Mouse (Mus musculus): ENCODE measurements at regions not wholly inside any gene's neighbourhood (a gene's known extent, or its start where the extent isn't known, plus 50 kb on each side); places are given as distances from the start of the nearest gene placed in this dataset.
"Not testable (repeated sequence)": the region's sequence is repeated elsewhere in the genome, so short reads cannot be mapped to it uniquely, and the experiment has no call there.

DNA sequence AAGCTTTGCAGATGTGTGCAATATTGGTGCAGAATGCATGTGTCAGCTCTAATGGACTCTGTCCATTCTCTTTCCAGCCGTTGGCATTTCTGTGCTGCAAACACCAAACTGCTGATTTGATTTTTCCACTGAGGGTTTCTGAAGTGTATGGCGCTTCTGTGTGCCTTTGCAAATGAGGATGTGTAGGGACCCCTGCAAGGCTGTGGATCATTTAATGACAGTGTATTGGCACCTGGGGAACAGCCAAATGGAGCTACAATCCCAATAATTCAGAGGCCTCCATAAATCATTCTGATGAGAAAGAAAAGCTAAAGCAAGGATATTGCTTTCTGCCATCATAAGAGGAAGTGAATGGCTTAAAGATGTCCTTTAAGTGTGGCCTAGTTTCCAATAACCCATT, 305.9 kb upstream of the Pkdcc start:
- Histone ChIP-seq H3K4me1 (ENCODE audit: control insufficient read depth, insufficient read depth, low read length) (no peaks in the 10 kb centered on the region), H3K36me3 (ENCODE audit: control insufficient read depth, insufficient read depth, low read length) (no peaks in the 10 kb centered on the region), H3K4me3 (ENCODE audit: insufficient read depth, low read depth, low read length) (no peak overlapping the region), H3K27me3 (replicated peaks; ENCODE audit: control insufficient read depth, insufficient read depth, low read length) (no peaks in the 10 kb centered on the region), H3K27ac (ENCODE audit: insufficient read depth, low read depth, low read length) (no peak overlapping the region)
- 64% methylated on average over 2 of the region's 2 CpGs for WGBS
- no peak for TF ChIP-seq CTCF (conservative IDR thresholded peaks at IDR 0.05; ENCODE audit: insufficient read depth, insufficient read length, low read depth, low read length)
- TF ChIP-seq POLR2A (IDR thresholded peaks at IDR 0.05; ENCODE audit: low read depth, low read length) = no peak
- DNase-seq = no peak

GRCm38 (mm10) chr17:82922986-82923385, 292.1 kb upstream of the Pkdcc start:
- not testable (repeated sequence) for H3K4me1 ChIP-seq (ENCODE audit: control insufficient read depth, insufficient read depth, low read length); H3K36me3 ChIP-seq (ENCODE audit: control insufficient read depth, insufficient read depth, low read length); DNase-seq; H3K27me3 ChIP-seq (replicated peaks; ENCODE audit: control insufficient read depth, insufficient read depth, low read length); H3K27ac ChIP-seq (ENCODE audit: insufficient read depth, low read depth, low read length); H3K4me3 ChIP-seq (ENCODE audit: insufficient read depth, low read depth, low read length)
- 31% methylated on average over 4 of the region's 4 CpGs for WGBS

DNA sequence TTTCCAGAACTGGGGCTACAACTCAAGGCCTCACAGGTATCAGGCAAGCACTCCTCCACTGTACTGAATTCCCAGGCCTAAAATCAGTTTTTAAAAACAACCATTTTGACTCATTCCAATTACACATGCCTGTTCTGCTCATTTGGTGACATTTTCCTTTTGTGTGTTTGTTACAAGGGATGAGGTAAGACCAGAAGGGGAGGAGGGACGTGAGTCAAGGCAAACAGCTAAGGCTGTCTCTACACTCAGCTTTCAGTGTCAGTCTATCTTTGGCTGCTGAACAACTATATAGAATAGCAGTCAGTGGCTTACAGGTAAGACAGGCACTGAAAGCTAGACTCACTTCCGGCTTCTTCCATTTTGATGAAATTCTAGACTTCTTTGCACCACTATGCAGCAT, 289.3 kb upstream of the Pkdcc start:
- DNase-seq = no peak
- no peaks in the 10 kb centered on the region for H3K36me3 ChIP-seq (ENCODE audit: control insufficient read depth, insufficient read depth, low read length)
- 89% methylated on average over 2 of the region's 2 CpGs for WGBS
- H3K27me3 ChIP-seq (replicated peaks; ENCODE audit: control insufficient read depth, insufficient read depth, low read length) = no peaks in the 10 kb centered on the region
- H3K4me3 ChIP-seq (ENCODE audit: insufficient read depth, low read depth, low read length) = no peak overlapping the region
- H3K27ac ChIP-seq (ENCODE audit: insufficient read depth, low read depth, low read length) = no peak overlapping the region
- no peaks in the 10 kb centered on the region for H3K4me1 ChIP-seq (ENCODE audit: control insufficient read depth, insufficient read depth, low read length)
- TF ChIP-seq CTCF (conservative IDR thresholded peaks at IDR 0.05; ENCODE audit: insufficient read depth, insufficient read length, low read depth, low read length) = no peak
- no peak for TF ChIP-seq POLR2A (IDR thresholded peaks at IDR 0.05; ENCODE audit: low read depth, low read length)

- TF ChIP-seq POLR2A (IDR thresholded peaks at IDR 0.05; ENCODE audit: low read depth, low read length) (no peak), CTCF (conservative IDR thresholded peaks at IDR 0.05; ENCODE audit: insufficient read depth, insufficient read length, low read depth, low read length) (no peak)
- DNase-seq = no peak
- H3K36me3 ChIP-seq (ENCODE audit: control insufficient read depth, insufficient read depth, low read length) = no peaks in the 10 kb centered on the region
- 72% methylated on average over 3 of the region's 3 CpGs for WGBS
- no peak overlapping the region for H3K27ac ChIP-seq (ENCODE audit: insufficient read depth, low read depth, low read length)
- H3K4me3 ChIP-seq (ENCODE audit: insufficient read depth, low read depth, low read length) = no peak overlapping the region
- H3K4me1 ChIP-seq (ENCODE audit: control insufficient read depth, insufficient read depth, low read length) = no peaks in the 10 kb centered on the region
- H3K27me3 ChIP-seq (replicated peaks; ENCODE audit: control insufficient read depth, insufficient read depth, low read length) = no peaks in the 10 kb centered on the region
Observed at GRCm38 (mm10) chr17:82927681-82928080, 287.4 kb upstream of the Pkdcc start.

DNA sequence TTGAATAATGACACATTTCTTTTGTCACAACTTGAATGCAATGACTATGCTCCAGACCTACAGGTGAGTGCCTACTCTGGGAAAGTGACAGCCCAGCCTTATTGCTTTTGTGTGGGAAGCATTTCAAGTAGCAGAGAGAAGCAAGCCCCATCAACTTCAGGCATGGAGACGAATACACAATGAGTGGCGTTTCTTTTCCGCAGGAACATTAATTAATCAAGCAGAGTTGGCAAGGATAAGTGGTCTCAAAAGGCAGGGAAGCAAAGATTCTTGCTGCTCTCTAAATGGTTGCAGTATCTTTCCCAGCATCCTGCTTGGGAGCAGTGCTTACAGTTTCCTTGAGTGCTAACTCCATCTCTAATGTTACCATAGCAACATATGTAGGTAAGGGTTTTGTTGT, 285.6 kb upstream of the Pkdcc start:
- no peaks in the 10 kb centered on the region for H3K4me1 ChIP-seq (ENCODE audit: control insufficient read depth, insufficient read depth, low read length)
- TF ChIP-seq CTCF (conservative IDR thresholded peaks at IDR 0.05; ENCODE audit: insufficient read depth, insufficient read length, low read depth, low read length) (no peak), POLR2A (IDR thresholded peaks at IDR 0.05; ENCODE audit: low read depth, low read length) (no peak)
- H3K27ac ChIP-seq (ENCODE audit: insufficient read depth, low read depth, low read length) = no peak overlapping the region
- H3K4me3 ChIP-seq (ENCODE audit: insufficient read depth, low read depth, low read length) = no peak overlapping the region
- H3K27me3 ChIP-seq (replicated peaks; ENCODE audit: control insufficient read depth, insufficient read depth, low read length) = no peaks in the 10 kb centered on the region
- no peaks in the 10 kb centered on the region for H3K36me3 ChIP-seq (ENCODE audit: control insufficient read depth, insufficient read depth, low read length)
- DNase-seq = no peak
- WGBS = 45% methylated on average over 3 of the region's 3 CpGs

DNA sequence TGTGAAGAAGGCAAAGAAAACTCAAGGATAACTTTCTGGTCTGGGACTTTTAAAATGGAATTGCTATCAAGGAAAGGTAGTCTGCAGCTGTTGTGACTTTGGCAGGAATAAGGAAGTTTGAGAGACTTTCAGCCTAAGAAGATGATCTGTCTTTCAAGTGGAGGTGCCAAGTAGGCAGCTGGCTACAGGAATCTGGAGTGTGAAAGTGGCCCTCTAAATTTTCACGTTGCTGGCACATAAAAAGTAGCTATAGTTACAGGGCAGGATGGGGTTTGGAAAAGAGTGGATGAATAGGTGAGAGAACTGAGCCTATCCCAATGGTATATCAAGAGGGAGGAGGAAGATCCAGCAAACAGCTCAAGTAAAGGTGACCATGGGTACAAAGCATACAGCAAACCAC, 284.4 kb upstream of the Pkdcc start:
- Histone ChIP-seq H3K36me3 (ENCODE audit: control insufficient read depth, insufficient read depth, low read length) (no peaks in the 10 kb centered on the region), H3K4me1 (ENCODE audit: control insufficient read depth, insufficient read depth, low read length) (no peaks in the 10 kb centered on the region), H3K27ac (ENCODE audit: insufficient read depth, low read depth, low read length) (no peak overlapping the region), H3K27me3 (replicated peaks; ENCODE audit: control insufficient read depth, insufficient read depth, low read length) (no peaks in the 10 kb centered on the region), H3K4me3 (ENCODE audit: insufficient read depth, low read depth, low read length) (no peak overlapping the region)
- no peak for DNase-seq
- 23% methylated on average over 1 of the region's 1 CpGs for WGBS
- TF ChIP-seq POLR2A (IDR thresholded peaks at IDR 0.05; ENCODE audit: low read depth, low read length) (no peak), CTCF (conservative IDR thresholded peaks at IDR 0.05; ENCODE audit: insufficient read depth, insufficient read length, low read depth, low read length) (no peak)

GRCm38 (mm10) chr17:82931476-82931875, 283.6 kb upstream of the Pkdcc start:
- WGBS = 72% methylated on average over 4 of the region's 4 CpGs
- no peak for DNase-seq

DNA sequence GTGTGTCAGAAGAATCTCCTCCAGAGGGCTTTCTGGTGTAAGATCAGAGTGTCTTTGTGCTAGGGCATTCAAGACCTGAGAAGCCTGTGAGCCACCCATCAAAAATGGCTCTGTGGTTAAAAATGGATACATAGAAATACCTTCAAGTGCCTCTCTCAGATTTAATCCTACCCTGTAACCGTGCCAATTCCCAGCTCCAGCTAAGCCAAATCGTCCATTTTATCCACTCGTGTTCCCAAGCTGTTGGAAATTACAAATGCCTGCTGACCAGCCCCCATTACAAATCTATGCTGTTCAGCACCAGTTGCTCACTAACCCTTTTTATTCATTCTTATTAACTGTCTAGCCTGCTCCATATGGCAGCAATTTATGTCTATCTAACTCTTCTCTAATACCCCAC, 278.3 kb upstream of the Pkdcc start:
- no peak for DNase-seq
- TF ChIP-seq POLR2A (IDR thresholded peaks at IDR 0.05; ENCODE audit: low read depth, low read length) = no peak
- TF ChIP-seq CTCF (conservative IDR thresholded peaks at IDR 0.05; ENCODE audit: insufficient read depth, insufficient read length, low read depth, low read length) = no peak
- no peak overlapping the region for H3K27ac ChIP-seq (ENCODE audit: insufficient read depth, low read depth, low read length)
- H3K36me3 ChIP-seq (ENCODE audit: control insufficient read depth, insufficient read depth, low read length) = no peaks in the 10 kb centered on the region
- no peaks in the 10 kb centered on the region for H3K4me1 ChIP-seq (ENCODE audit: control insufficient read depth, insufficient read depth, low read length)
- WGBS = 65% methylated on average over 3 of the region's 3 CpGs
- H3K4me3 ChIP-seq (ENCODE audit: insufficient read depth, low read depth, low read length) = no peak overlapping the region
- no peaks in the 10 kb centered on the region for H3K27me3 ChIP-seq (replicated peaks; ENCODE audit: control insufficient read depth, insufficient read depth, low read length)

More at GRCm38 (mm10) chr17:82931476-82931875, 283.6 kb upstream of the Pkdcc start:
- Histone ChIP-seq H3K4me3 (ENCODE audit: insufficient read depth, low read depth, low read length) (no peak overlapping the region), H3K36me3 (ENCODE audit: control insufficient read depth, insufficient read depth, low read length) (no peaks in the 10 kb centered on the region), H3K27ac (ENCODE audit: insufficient read depth, low read depth, low read length) (no peak overlapping the region), H3K4me1 (ENCODE audit: control insufficient read depth, insufficient read depth, low read length) (no peaks in the 10 kb centered on the region), H3K27me3 (replicated peaks; ENCODE audit: control insufficient read depth, insufficient read depth, low read length) (no peaks in the 10 kb centered on the region)
- TF ChIP-seq POLR2A (IDR thresholded peaks at IDR 0.05; ENCODE audit: low read depth, low read length) (no peak), CTCF (conservative IDR thresholded peaks at IDR 0.05; ENCODE audit: insufficient read depth, insufficient read length, low read depth, low read length) (no peak)

All from kidney, adult 2 months (tissue).